Mouse (Mus musculus) heart, adult 2 months (tissue): ENCODE measurements around the gene Pdlim1. TPM values are rescaled to one million over a fixed set of nuclear protein-coding genes. Genes with fewer than 3 reads are reported as not detected.
A peak's percentile ranks its signal among the peaks of the same experiment; 100 is the strongest.

Experiments
- DNase-seq, 2 experiments: peaks; one replicate each; pipeline ENCODE4 v3.0.0; 2021
- H3K27ac ChIP-seq: fragments of 200-600 bp; 2 replicates; pipeline ENCODE4 v1.8.1; 2022
- H3K27me3 ChIP-seq: fragments of 200-500 bp; 2 replicates; pipeline ENCODE4 v1.6.1; 2012; ENCODE audit warnings: mild to moderate bottlenecking, low read length, inconsistent platforms, mixed read lengths; ENCODE audit not compliant: control insufficient read depth, insufficient read depth
- H3K36me3 ChIP-seq: fragments of 200-500 bp; 2 replicates; pipeline ENCODE4 v1.6.1; 2012; ENCODE audit warnings: low read length, inconsistent platforms; ENCODE audit not compliant: control insufficient read depth, insufficient read depth
- H3K4me1 ChIP-seq: fragments of 200-500 bp; 2 replicates; pipeline ENCODE4 v1.6.1; 2011; ENCODE audit warnings: low read length; ENCODE audit not compliant: control insufficient read depth, insufficient read depth
- H3K4me3 ChIP-seq: fragments of 200-600 bp; 2 replicates; pipeline ENCODE4 v1.8.1; 2022
- H3K79me2 ChIP-seq: fragments of 200-500 bp; replicated peaks from 2 replicates; pipeline ENCODE4 v1.6.1; 2012; ENCODE audit warnings: mild to moderate bottlenecking, inconsistent platforms, low read length, moderate library complexity, mixed read lengths; ENCODE audit not compliant: control insufficient read depth, insufficient read depth
- H3K9ac ChIP-seq: fragments of 200-500 bp; 2 replicates; pipeline ENCODE4 v1.6.1; 2012; ENCODE audit warnings: low read depth, mild to moderate bottlenecking, control low read depth, inconsistent platforms, low read length, mixed read lengths
- CTCF ChIP-seq: fragments of 200-600 bp; IDR thresholded peaks from 2 replicates; pipeline ENCODE4 v1.8.1; 2022; ENCODE audit warnings: antibody characterized with exemption, mild to moderate bottlenecking, moderate library complexity
- EP300 ChIP-seq: fragments of 200-500 bp; IDR thresholded peaks from 2 replicates; pipeline ENCODE4 v1.6.1; 2011; ENCODE audit warnings: low read depth, low read length, control low read depth; ENCODE audit not compliant: insufficient read depth
- POLR2A ChIP-seq: fragments of 200-500 bp; IDR thresholded peaks from 2 replicates; pipeline ENCODE4 v1.6.1; 2011; ENCODE audit warnings: mild to moderate bottlenecking, low read depth, low read length, control low read depth; ENCODE audit not compliant: insufficient read depth
- WGBS: fragments of 180-500 bp; shearing (Covaris S2); methylation state at CpG from one replicate; pipeline ENCODE4 v1.1.7; 2018; 5-methylcytosine and 5-hydroxymethylcytosine counted together
- intact Hi-C: fragments of 180-260 bp; cut with DNase I; formaldehyde crosslinking; loops from one replicate; pipeline ENCODE4 v1.15.1; 2025
- polyA plus RNA-seq: library from polyadenylated mRNA; depleted of rRNA; stranded (reverse); fragments of >200 nt; gene quantifications from 2 replicates; pipeline ENCODE4 v1.2.3, GENCODE M21; 2012
- total RNA-seq, 2 experiments: library from RNA; stranded (reverse); gene quantifications; 2 replicates each; pipeline ENCODE4 v1.2.3; 2021

Gene Pdlim1
- total and polyA plus RNA-seq, 3 experiments, result 116 to 139 (median 137) TPM

GRCm38 (mm10) chr19:40278372-40279023 lies 6.9 kb upstream of the Pdlim1 start:
- TF ChIP-seq CTCF, result no peak
- peak; percentile 73; the same call in 1 of the 2 replicates for TF ChIP-seq EP300
- peak; percentile 38; the same call in 1 of the 2 replicates for TF ChIP-seq POLR2A
- H3K27me3 ChIP-seq, result no peaks in the 10 kb centered on the region
- intact Hi-C loops, result no loop called here
- peaks cover 7% of the 10 kb centered on the region for H3K4me1 ChIP-seq
- peak overlapping the region; percentile 90 for H3K27ac ChIP-seq
- peak overlapping the region; percentile 26; the same call in 1 of the 2 replicates for H3K9ac ChIP-seq
- no peak overlapping the region for H3K4me3 ChIP-seq
- no peaks in the 10 kb centered on the region for H3K79me2 ChIP-seq
- peak; percentile 59 to 73 for DNase-seq
- H3K36me3 ChIP-seq, result peaks cover 3% of the 10 kb centered on the region; the same call in 1 of the 2 replicates
- WGBS, result 13% methylated on average over 8 of the region's 8 CpGs

- H3K36me3 ChIP-seq, result peaks cover 3% of the 10 kb centered on the region; the same call in 1 of the 2 replicates
- H3K4me1 ChIP-seq, result peaks cover 7% of the 10 kb centered on the region
- no peak overlapping the region for H3K27ac ChIP-seq
- no peak for DNase-seq
- H3K79me2 ChIP-seq, result no peaks in the 10 kb centered on the region
- TF ChIP-seq EP300 (no peak), CTCF (no peak), POLR2A (no peak)
- WGBS, result 94% methylated on average over 8 of the region's 8 CpGs
- H3K4me3 ChIP-seq, result no peak overlapping the region
- intact Hi-C loops, result no loop called here
- no peaks in the 10 kb centered on the region for H3K27me3 ChIP-seq
- H3K9ac ChIP-seq, result no peak overlapping the region
Observed at GRCm38 (mm10) chr19:40277494-40277893, 5.9 kb upstream of the Pdlim1 start.

- Histone ChIP-seq H3K4me3 (no peak overlapping the region), H3K9ac (no peak overlapping the region), H3K79me2 (no peaks in the 10 kb centered on the region), H3K27me3 (no peaks in the 10 kb centered on the region), H3K4me1 (peaks cover 7% of the 10 kb centered on the region), H3K27ac (no peak overlapping the region), H3K36me3 (peaks cover 3% of the 10 kb centered on the region; the same call in 1 of the 2 replicates)
- intact Hi-C loops, result no loop called here
- 86% methylated on average over 14 of the region's 14 CpGs for WGBS
- DNase-seq, result peak in 1 of 2 experiments; percentile 25
- TF ChIP-seq EP300 (no peak), CTCF (no peak), POLR2A (no peak)
Observed at GRCm38 (mm10) chr19:40275401-40276188, 4.0 kb upstream of the Pdlim1 start.

- no peak overlapping the region for H3K9ac ChIP-seq
- intact Hi-C loops, result loop anchor here (5.0 kb wide), 1 partner anchor 40 kb away; no protein-coding TSS in a partner anchor
- H3K4me3 ChIP-seq, result no peak overlapping the region
- WGBS, result 87% methylated on average over 13 of the region's 13 CpGs
- H3K27me3 ChIP-seq, result no peaks in the 10 kb centered on the region
- DNase-seq, result no peak
- H3K79me2 ChIP-seq, result no peaks in the 10 kb centered on the region
- peaks cover 5% of the 10 kb centered on the region for H3K4me1 ChIP-seq
- TF ChIP-seq EP300, result no peak
- TF ChIP-seq POLR2A, result no peak
- TF ChIP-seq CTCF, result no peak
- peaks cover 15% of the 10 kb centered on the region for H3K36me3 ChIP-seq
- H3K27ac ChIP-seq, result no peak overlapping the region
Observed at GRCm38 (mm10) chr19:40272674-40273073, 1.0 kb upstream of the Pdlim1 start.

- Histone ChIP-seq H3K27me3 (no peaks in the 10 kb centered on the region), H3K27ac (peak overlapping the region; percentile 87), H3K4me3 (peak overlapping the region; percentile 91), H3K4me1 (peaks cover 9% of the 10 kb centered on the region), H3K9ac (peak overlapping the region; percentile 96), H3K79me2 (no peaks in the 10 kb centered on the region), H3K36me3 (peaks cover 20% of the 10 kb centered on the region)
- 2% methylated on average over 63 of the region's 63 CpGs for WGBS
- TF ChIP-seq POLR2A, result no peak
- no peak for DNase-seq
- intact Hi-C loops, result loop anchor here (2.0 to 5.0 kb wide), 2 partner anchors 36 to 38 kb away; no protein-coding TSS in a partner anchor
Observed at GRCm38 (mm10) chr19:40270351-40271307, 1.0 kb downstream of the Pdlim1 start.
